Mouse (Mus musculus) embryonic facial prominence, embryonic 12.5 days (tissue): Measurements from ENCODE around the gene Dydc2. TPM values are rescaled to one million over a fixed set of nuclear protein-coding genes. Genes with fewer than 3 reads are reported as not detected.
A peak's percentile ranks its signal among the peaks of the same experiment; 100 is the strongest.

Experiments
- ATAC-seq: fragments of 200-750 bp; cut with Nextera tagmentation; 2 replicates; pipeline ENCODE4 v1.8.0; 2017; ENCODE audit not compliant: insufficient number of reproducible peaks, insufficient read depth, low FRiP score, low TSS enrichment
- H3K27ac ChIP-seq: fragments of 300-500 bp; sonication (generic); 2 replicates; pipeline ENCODE4 v1.5.1; 2016; ENCODE audit warnings: mild to moderate bottlenecking
- H3K27me3 ChIP-seq: fragments of 300-500 bp; sonication (generic); 2 replicates; pipeline ENCODE4 v1.6.1; 2016; ENCODE audit warnings: mild to moderate bottlenecking, moderate library complexity
- H3K36me3 ChIP-seq: fragments of 300-500 bp; sonication (generic); 2 replicates; pipeline ENCODE4 v1.6.1; 2016; ENCODE audit warnings: mild to moderate bottlenecking
- H3K4me1 ChIP-seq: fragments of 300-500 bp; sonication (generic); 2 replicates; pipeline ENCODE4 v1.6.1; 2016
- H3K4me2 ChIP-seq: fragments of 300-500 bp; sonication (generic); replicated peaks from 2 replicates; pipeline ENCODE4 v1.6.1; 2016; ENCODE audit warnings: mild to moderate bottlenecking, moderate library complexity
- H3K4me3 ChIP-seq: fragments of 300-500 bp; sonication (generic); 2 replicates; pipeline ENCODE4 v1.5.1; 2016; ENCODE audit warnings: mild to moderate bottlenecking
- H3K9ac ChIP-seq: fragments of 300-500 bp; sonication (generic); 2 replicates; pipeline ENCODE4 v1.6.1; 2016; ENCODE audit warnings: mild to moderate bottlenecking, moderate library complexity
- H3K9me3 ChIP-seq: fragments of 300-500 bp; sonication (generic); 2 replicates; pipeline ENCODE4 v1.6.1; 2016; ENCODE audit warnings: mild to moderate bottlenecking, moderate library complexity
- WGBS: fragments of 180-500 bp; shearing (Covaris S2); methylation state at CpG from one replicate; pipeline ENCODE4 v1.1.7; 2016; 5-methylcytosine and 5-hydroxymethylcytosine counted together
- polyA plus RNA-seq: library from polyadenylated mRNA; unstranded; fragments of >200 nt; fragmentation: Nextera tagmentation; extraction: Ambion mirVana; gene quantifications from 2 replicates; pipeline ENCODE4 v1.2.1, GENCODE M21; 2016

Gene Dydc2
- polyA plus RNA-seq, 1 experiment from 2014 or later: 0.20 TPM

DNA sequence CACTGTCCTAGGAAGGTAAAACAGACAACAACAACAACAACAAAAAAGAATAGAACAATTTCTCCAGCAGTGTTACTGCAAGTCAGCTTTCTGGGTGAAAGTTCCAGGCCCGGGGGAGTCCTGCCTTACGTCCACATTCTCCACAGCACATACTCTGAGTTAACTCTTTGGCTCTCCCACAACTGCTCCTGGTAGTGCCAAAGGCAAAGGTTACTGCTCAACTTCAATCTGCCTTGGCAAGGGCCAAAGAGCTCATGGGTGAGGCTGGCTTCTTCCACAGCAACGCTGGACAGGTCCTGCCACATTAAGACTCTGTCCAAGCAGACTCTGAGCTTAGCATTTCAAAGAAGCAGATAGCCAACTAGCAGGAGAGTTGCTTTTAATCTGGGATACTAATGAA is 57.1 kb downstream of the Dydc2 start:
- ATAC-seq: no peak
- Histone ChIP-seq H3K4me3 (no peak overlapping the region), H3K9me3 (no peaks in the 10 kb centered on the region), H3K4me1 (peaks cover 15% of the 10 kb centered on the region; the same call in 1 of the 2 replicates), H3K36me3 (no peaks in the 10 kb centered on the region), H3K27me3 (no peaks in the 10 kb centered on the region), H3K9ac (no peak overlapping the region), H3K4me2 (no peak overlapping the region), H3K27ac (no peak overlapping the region)
- WGBS: 73% methylated on average over 3 of the region's 3 CpGs

- Histone ChIP-seq H3K9me3 (no peaks in the 10 kb centered on the region), H3K9ac (no peak overlapping the region), H3K4me2 (no peak overlapping the region), H3K4me1 (peaks cover 27% of the 10 kb centered on the region), H3K36me3 (no peaks in the 10 kb centered on the region), H3K27ac (peak overlapping the region; percentile 47), H3K4me3 (no peak overlapping the region), H3K27me3 (0 out of 2 replicates have a peak, but pooled peaks cover 2% of the 10 kb centered on the region)
- peak; percentile 73 for ATAC-seq
- 62% methylated on average over 2 of the region's 2 CpGs for WGBS
Measured at GRCm38 (mm10) chr14:41008138-41008537, 60.9 kb downstream of the Dydc2 start.

GRCm38 (mm10) chr14:41007641-41008040 is 61.4 kb downstream of the Dydc2 start:
- Histone ChIP-seq H3K9ac (no peak overlapping the region), H3K4me2 (no peak overlapping the region), H3K4me3 (no peak overlapping the region), H3K9me3 (no peaks in the 10 kb centered on the region), H3K27me3 (0 out of 2 replicates have a peak, but pooled peaks cover 2% of the 10 kb centered on the region), H3K36me3 (no peaks in the 10 kb centered on the region), H3K27ac (peak overlapping the region; percentile 47; the same call in 1 of the 2 replicates), H3K4me1 (peaks cover 27% of the 10 kb centered on the region)
- 33% methylated on average over 5 of the region's 5 CpGs for WGBS
- ATAC-seq: no peak

DNA sequence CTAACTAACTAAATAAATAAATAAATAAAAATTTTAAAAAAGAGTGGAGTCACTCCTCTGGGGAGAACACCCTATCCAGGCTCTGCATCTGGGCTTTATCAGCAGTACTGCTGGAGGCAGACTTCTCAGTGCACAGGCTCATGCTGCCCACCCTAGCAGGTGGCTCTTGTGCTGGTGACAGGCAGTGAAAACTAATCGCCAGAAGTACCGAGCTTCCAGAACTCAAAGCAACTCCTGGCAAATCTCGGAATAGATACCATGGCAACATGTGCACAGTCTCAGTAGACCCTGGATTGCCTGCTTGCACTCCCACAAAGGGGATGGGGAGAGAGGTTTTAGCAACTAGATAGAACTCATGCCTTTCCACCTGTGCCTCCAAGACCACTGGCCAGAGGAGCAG is 62.1 kb downstream of the Dydc2 start:
- Histone ChIP-seq H3K4me1 (peaks cover 27% of the 10 kb centered on the region), H3K27ac (no peak overlapping the region), H3K9me3 (no peaks in the 10 kb centered on the region), H3K4me3 (no peak overlapping the region), H3K27me3 (0 out of 2 replicates have a peak, but pooled peaks cover 2% of the 10 kb centered on the region), H3K36me3 (no peaks in the 10 kb centered on the region), H3K9ac (no peak overlapping the region), H3K4me2 (no peak overlapping the region)
- no peak for ATAC-seq
- 51% methylated on average over 3 of the region's 3 CpGs for WGBS

DNA sequence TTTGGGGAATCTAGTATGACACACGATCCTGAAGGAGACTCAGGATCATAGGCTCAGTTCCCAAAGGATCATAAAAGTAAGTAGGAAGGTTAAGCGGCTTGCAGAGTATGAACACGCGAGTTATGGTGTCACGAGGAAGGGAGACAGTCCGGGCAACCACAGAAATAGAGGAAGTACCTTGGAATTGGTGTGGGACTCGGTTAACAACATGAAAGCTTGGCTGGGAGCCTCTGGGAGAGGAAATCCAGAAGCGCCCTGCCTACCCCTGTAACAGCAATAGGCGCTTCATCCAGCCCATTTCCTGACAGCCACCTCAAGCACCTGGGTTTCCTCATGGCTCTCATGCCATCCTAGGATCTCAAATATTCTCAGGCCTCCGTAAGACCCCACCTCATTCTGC is 62.7 kb downstream of the Dydc2 start:
- Histone ChIP-seq H3K4me3 (no peak overlapping the region), H3K4me1 (peaks cover 27% of the 10 kb centered on the region), H3K9me3 (no peaks in the 10 kb centered on the region), H3K9ac (no peak overlapping the region), H3K27me3 (0 out of 2 replicates have a peak, but pooled peaks cover 2% of the 10 kb centered on the region), H3K36me3 (no peaks in the 10 kb centered on the region), H3K4me2 (no peak overlapping the region), H3K27ac (no peak overlapping the region)
- ATAC-seq: no peak
- 89% methylated on average over 10 of the region's 10 CpGs for WGBS

DNA sequence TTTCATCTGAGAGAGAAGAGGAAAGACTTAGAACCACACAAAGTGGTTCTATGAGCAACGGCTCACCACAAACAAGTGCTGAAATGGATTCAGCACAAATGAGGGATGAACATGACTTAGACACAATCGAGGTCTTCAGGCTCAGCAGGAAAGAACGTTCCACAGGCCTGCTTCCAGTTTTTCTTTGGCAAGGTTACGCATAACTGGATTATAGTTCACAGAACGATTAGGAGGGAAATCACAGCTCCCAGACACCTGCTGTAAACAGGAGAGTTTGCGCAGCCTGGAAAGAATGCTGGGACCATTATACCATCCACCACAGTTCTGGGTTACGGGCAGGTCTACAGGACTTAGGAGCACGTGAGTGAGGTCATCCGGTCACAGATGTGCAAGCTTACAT is 63.3 kb downstream of the Dydc2 start:
- H3K4me1 ChIP-seq: peaks cover 24% of the 10 kb centered on the region
- WGBS: 83% methylated on average over 9 of the region's 9 CpGs
- no peak overlapping the region for H3K9ac ChIP-seq
- H3K27me3 ChIP-seq: 0 out of 2 replicates have a peak, but pooled peaks cover 2% of the 10 kb centered on the region
- no peaks in the 10 kb centered on the region for H3K36me3 ChIP-seq
- no peak overlapping the region for H3K4me2 ChIP-seq
- H3K27ac ChIP-seq: no peak overlapping the region
- H3K4me3 ChIP-seq: no peak overlapping the region
- no peak for ATAC-seq
- H3K9me3 ChIP-seq: no peaks in the 10 kb centered on the region

GRCm38 (mm10) chr14:41004201-41005141 is 64.5 kb downstream of the Dydc2 start:
- Histone ChIP-seq H3K36me3 (no peaks in the 10 kb centered on the region), H3K4me3 (0 out of 2 replicates have a peak overlapping the region, but pooled peaks have one; percentile 15), H3K27me3 (0 out of 2 replicates have a peak, but pooled peaks cover 2% of the 10 kb centered on the region), H3K27ac (no peak overlapping the region), H3K9me3 (no peaks in the 10 kb centered on the region), H3K9ac (no peak overlapping the region), H3K4me1 (peaks cover 23% of the 10 kb centered on the region), H3K4me2 (peak overlapping the region; percentile 39)
- WGBS: 14% methylated on average over 22 of the region's 22 CpGs
- ATAC-seq: no peak; the same call in 1 of the 2 replicates

GRCm38 (mm10) chr14:41001576-41001975 is 67.4 kb downstream of the Dydc2 start:
- Histone ChIP-seq H3K27ac (no peak overlapping the region), H3K4me3 (no peak overlapping the region), H3K4me1 (peaks cover 13% of the 10 kb centered on the region), H3K4me2 (no peak overlapping the region), H3K9me3 (no peaks in the 10 kb centered on the region), H3K9ac (no peak overlapping the region), H3K27me3 (0 out of 2 replicates have a peak, but pooled peaks cover 2% of the 10 kb centered on the region), H3K36me3 (0 out of 2 replicates have a peak, but pooled peaks cover 5% of the 10 kb centered on the region)
- 81% methylated on average over 5 of the region's 5 CpGs for WGBS
- no peak for ATAC-seq

DNA sequence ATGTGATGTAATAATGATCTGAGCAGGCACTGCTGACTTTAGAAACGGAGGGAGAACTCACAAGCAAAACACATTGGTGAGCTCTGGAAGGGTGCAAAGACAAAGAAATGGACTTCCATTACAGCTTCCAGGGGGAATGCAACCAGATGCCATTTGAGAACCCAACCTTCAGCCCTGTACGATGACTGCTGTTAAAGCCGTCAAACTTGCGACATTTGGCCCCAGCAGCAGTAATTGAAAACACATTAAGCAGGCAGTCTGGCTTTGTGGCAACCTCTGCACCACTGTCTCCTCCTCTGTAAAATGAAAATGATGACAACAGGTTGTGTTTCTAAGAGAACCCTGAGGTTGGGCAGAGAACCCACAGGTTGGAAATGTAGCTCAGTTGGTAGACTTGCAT is 68.2 kb downstream of the Dydc2 start:
- H3K9me3 ChIP-seq: no peaks in the 10 kb centered on the region
- no peak overlapping the region for H3K4me2 ChIP-seq
- H3K27ac ChIP-seq: no peak overlapping the region
- H3K36me3 ChIP-seq: 0 out of 2 replicates have a peak, but pooled peaks cover 5% of the 10 kb centered on the region
- H3K27me3 ChIP-seq: 0 out of 2 replicates have a peak, but pooled peaks cover 2% of the 10 kb centered on the region
- peaks cover 13% of the 10 kb centered on the region for H3K4me1 ChIP-seq
- no peak overlapping the region for H3K9ac ChIP-seq
- 21% methylated on average over 4 of the region's 4 CpGs for WGBS
- H3K4me3 ChIP-seq: no peak overlapping the region
- no peak for ATAC-seq

- ATAC-seq: no peak
- 78% methylated on average over 7 of the region's 7 CpGs for WGBS
- no peak overlapping the region for H3K4me3 ChIP-seq
- H3K27me3 ChIP-seq: 0 out of 2 replicates have a peak, but pooled peaks cover 2% of the 10 kb centered on the region
- peaks cover 10% of the 10 kb centered on the region; the same call in 1 of the 2 replicates for H3K36me3 ChIP-seq
- no peaks in the 10 kb centered on the region for H3K9me3 ChIP-seq
- H3K27ac ChIP-seq: no peak overlapping the region
- H3K9ac ChIP-seq: no peak overlapping the region
- no peak overlapping the region for H3K4me2 ChIP-seq
- H3K4me1 ChIP-seq: peaks cover 12% of the 10 kb centered on the region
Measured at GRCm38 (mm10) chr14:40999904-41000645, 68.9 kb downstream of the Dydc2 start.
